Mouse (Mus musculus): ENCODE data around the gene Cinp.
A peak's percentile ranks its signal among the peaks of the same experiment; 100 is the strongest.
"Not testable (repeated sequence)": the region's sequence is repeated elsewhere in the genome, so short reads cannot be mapped to it uniquely, and the experiment has no call there.

The Cinp gene

DNA sequence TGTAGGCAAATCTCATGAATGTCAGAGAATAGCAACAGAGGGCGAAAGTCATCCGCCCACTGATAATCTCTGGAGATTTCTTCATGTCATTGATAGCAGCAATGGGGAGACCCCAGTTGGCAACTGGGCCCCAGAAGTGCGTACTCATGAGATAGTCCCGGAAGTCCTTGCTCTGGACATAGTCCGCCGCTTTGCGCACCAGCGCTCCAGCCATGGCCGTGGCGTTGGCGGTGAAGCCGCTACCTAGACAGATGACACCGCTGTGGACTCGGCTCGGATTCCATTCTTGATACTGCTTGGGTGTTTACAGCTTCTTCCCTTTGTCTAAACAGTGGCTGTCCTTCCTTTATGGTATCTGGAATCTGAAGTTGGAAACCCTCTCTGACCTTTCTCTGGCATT lies 30.3 kb downstream of the Cinp start:
- not testable (repeated sequence) for DNase-seq

DNA sequence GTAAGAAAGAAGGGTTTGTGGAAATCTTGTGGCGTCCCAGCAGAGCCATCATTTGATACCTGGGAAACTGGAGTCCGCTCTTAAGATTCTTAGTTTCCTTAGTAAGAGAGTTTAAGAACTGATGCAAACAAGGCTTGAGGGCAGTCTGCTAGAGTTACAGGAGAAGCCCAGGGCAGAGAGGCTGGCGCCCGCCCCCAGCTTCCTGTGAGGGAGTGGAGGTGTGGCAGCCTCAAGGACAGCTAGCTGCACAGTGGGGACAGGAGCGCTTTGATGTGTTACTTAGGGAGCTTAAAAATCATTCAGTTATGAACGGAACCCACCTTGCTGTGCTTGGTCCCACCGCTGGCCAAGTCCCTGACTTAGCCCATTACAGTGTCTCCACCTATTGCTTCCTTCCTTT lies 31.7 kb downstream of the Cinp start:
- DNase-seq: no peak

- DNase-seq: peak; percentile 9
These were observed 33.9 kb downstream of the Cinp start for GRCm38 (mm10) chr12:110854786-110855737.

DNA sequence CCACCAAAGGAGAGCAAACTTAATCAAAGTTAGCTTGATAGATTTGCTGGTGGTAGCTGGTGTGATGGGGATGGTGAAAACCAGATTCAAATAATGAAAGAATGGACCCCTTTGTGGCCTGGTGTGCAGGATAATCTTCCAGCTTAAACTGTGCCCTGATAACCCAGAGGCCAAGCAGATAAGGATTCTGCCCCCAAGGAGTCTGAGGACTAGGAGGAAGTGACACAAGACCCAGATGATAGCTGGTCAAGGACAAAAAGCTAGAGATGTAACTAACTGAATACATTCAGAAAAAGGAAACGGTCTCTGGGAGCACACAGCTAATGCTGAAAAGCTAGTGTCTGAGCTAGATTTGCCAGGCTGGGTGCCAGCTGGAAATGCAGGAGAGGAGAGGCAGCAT lies 37.0 kb downstream of the Cinp start:
- peak; percentile 14 for DNase-seq

GRCm38 (mm10) chr12:110851414-110851813 lies 37.5 kb downstream of the Cinp start:
- DNase-seq: peak; percentile 34

- no peak for DNase-seq
These were observed 38.1 kb downstream of the Cinp start for GRCm38 (mm10) chr12:110850929-110851256.

DNA sequence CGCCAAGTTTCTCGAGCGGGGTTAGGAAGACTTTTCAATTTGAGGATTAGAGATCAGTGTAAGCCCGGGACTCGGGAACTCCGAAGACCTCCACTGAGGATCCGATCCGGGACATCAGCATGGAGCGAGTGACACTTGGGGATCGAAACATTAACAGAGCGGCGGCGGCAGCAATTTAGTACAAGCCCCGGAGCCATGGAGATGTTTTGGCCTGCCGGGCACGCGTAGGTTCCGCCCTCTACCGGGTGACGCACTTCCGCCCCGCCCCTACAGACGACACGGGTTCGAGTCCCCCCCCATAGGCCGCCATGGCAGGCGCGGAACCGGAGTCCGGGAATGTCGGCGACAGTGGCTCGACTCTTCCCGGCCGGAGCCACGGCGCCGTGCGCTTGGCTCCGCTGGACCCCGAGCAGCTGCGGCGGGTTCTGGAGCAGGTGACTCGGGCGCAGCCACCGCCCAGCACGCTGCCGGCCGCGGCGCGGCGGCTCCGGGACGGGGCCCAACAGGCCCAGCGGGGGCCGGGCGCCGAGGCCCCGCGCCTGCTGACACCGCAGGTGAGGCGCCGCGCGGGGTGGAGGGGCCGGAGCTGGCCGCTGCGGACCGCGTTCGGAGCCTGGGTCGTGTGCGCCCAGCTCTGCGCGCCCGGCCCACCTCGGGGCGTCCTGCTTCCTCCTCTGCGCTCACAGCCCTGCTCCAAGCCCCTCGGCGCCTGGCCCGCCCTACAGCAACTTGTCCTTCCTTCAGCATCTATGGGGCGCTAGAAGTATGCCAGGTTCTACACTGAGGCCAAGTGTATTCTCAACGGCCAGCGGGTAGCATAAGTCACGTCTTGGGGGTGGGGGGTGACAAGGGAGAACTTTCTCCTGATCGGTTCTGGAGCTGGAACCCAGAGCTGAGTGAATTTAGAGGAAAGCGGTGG lies 38.7 kb downstream of the Cinp start, which contains the start of gene Zfp839:
Zfp839 (plus strand) TSS at position 244 of the 919 bp plus-strand sequence.
- peak; percentile 87 for DNase-seq

DNA sequence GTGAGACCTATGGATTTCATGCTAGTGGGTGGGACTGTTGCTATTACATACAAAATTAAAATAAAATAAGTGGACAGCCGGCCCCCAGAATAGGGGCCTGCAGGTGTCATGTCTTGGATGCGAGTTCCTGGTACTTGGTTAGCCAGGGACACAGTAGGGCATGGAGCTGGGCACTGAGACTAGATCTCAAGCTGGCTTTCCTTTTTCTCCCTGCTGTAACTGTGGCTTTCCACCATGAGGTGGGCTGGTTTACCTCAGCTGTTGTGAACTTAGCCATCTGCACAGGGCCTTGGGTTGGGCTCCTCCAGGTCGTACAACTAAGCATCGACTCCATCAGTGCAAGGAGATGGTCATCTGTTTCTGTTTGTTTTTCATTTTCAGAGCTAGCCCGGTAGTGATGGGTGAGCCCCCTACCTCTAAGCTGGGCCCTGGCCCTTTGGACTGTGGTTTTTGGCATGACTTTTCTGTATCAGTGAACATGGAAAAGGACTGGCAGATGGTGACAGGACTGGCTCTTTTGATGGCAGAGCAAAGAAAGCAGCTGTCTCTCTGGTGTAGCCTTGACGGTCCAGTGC lies 42.7 kb downstream of the Cinp start:
- DNase-seq: no peak

GRCm38 (mm10) chr12:110845131-110845880 lies 43.6 kb downstream of the Cinp start:
- DNase-seq: peak; percentile 89

DNA sequence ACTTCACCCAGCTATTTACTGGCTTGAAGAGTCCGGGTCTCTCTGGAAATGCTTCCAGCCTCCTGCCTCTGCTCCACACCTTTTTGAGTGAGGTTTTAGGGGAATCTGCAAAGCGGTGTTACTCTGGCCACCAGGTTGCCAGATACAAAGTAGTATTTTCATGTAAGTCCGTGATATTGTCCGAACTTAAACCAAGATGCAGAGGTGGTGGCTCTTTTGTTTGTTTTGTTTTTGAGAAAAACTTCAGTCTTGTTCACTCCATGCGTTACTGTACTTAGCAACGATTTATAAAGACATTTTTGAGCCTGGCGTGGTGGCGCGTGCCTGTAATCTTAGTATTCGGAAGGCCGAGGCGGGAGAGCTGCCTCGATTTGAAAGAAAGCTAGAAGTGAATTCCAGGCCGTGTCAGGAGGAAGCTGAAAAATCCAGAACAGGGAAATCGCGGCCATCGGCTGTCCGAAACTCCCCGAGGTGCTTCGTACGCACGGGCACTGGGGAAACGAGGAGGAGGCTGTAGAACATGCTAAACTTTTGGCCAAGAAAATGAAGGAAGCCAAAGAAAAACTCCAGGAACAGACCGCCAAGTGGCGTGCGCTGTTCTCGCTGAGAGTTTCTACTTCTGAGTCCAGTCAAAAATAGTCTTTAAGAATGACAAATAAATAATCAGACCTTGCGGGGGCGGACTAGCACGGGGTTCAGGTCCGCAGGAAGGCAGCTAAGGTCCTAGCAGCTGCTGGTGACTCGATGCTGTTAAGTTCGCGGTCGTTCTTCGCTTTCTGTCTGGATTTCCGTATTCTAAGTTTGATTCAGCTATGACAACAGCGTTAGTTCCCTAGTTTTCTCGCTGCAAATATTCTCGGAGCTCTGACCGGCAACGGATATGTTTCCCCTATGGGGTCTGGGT lies 44.5 kb downstream of the Cinp start:
- peak; percentile 49 for DNase-seq

- DNase-seq: peak; percentile 88
These were observed 45.5 kb downstream of the Cinp start for GRCm38 (mm10) chr12:110843194-110844048.

DNA sequence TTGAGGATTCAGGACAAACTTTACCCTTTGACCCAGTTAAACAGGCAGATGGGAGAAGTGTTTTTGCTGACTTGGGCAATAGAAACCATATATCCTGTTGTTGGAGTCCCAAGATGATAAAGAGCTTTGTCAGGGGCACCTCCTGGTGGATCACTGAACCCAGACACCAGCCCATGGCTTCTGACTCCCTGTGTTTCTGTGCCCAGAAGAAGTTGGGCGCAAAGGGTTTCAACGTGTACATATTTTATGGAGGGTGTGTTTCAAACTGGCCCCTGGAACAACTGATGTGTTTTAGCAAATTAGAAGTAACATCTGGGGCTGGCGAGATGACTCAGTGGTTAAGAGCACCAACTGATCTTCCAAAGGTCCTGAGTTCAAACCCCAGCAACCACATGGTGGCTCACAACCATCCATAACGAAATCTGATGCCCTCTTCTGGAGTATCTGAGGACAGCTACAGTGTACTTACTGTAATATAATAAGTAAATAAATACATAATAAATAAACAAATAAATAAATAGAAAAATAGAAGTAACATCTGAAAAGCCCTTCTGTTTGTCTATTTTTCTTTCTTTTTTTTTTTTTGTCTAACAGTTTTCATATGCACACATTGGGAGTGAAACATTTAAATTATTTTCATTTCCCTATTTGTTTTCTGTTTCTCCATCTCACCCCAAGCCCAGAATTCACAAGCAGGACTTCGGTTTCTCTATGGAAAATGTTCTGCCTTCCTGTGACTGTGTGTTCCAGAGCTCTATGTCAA lies 47.0 kb downstream of the Cinp start:
- no peak for DNase-seq

DNA sequence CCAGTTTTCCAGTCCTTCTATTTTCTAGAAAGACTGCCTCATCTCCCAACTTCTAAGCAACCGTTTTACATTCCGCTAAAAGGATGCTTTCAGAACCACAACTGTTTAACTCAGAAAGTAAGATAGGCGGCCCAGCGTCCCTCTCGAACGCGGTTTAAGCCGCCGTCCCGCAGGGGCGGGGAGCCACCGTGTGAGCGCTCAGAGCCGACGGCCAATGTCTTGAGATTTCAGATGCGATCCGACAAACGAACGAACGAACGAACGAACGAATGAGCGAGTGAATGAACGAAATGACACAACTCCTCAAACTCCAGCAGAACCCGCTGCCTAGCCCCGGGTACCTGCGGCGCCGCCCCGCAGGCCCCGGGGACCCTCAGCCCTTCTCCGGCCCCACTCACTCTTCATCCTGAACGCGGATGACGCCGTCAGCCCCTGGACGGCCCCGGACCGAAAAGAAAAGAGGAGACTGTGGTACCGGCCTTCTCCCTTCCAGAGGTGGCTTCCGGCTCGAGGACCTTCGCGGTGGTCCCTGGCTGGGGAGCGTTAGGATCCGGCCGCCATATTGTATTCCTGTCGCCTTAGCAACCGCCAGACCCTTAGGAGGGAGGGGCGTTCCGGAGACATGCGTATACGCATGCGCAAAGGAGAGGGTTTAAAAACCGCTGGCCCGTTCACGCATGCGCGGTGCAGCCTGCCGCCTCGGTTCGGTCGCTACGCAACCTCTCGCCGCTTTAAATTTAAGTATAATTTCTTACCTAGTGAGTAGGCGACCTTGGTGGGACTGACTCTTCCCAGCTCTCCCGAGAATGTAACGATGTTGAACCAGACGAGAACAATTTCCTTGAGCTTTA lies 48.4 kb downstream of the Cinp start, which contains the start of gene Mok:
Mok (minus strand) TSS at position 592 of the 851 bp plus-strand sequence.
- DNase-seq: peak; percentile 95

- no peak for DNase-seq
These were observed 51.1 kb downstream of the Cinp start for GRCm38 (mm10) chr12:110837850-110838249.

DNA sequence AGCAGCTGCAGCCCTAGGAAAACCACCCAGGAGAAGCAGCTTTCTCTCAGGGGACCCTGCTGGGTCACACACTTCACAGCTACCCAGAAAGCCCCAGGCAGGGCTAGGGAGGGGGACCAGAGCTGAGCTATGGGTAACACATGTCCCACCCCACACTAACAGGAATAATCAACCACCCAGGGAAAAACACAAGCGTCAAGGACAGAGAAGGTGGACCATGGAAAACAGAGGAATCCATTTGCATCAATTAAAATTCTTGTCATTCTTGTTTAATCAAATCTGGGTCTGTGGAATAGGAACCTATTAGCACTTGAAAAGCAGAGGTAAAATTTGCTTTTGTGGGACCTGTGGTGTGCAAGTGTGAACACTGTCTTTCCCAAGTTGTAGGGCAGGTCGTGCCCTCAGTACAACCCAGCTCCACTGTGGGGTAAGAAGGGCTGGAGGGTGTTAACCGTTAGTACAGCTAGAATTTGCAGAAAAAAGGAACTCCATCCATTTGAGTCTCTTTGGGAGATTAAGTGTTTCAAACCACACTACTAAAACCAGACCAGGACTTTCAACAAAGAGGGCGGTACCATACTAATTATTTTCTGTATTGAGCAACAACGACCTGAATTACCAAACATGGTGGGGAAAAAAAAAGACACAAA lies 51.6 kb downstream of the Cinp start:
- no peak for DNase-seq

DNA sequence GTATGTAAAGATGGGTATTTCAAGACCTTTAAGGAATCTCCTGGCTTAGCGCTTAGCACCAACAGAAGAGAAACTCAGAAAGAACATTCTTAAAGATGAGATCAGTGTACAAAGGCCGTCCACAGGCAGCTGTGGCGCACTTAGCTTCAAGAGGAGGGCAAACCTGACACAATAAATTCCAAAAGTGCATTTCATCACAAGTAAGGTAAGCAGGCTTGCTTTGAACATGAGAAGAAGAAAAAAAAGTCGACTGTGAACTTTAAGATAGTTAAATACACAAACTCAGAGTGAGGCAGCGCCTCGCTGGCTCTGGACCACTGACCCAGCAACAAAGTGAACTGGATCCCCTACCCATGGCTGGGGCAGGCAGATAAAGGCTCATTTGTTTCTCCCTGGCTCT lies 52.2 kb downstream of the Cinp start:
- DNase-seq: no peak

GRCm38 (mm10) chr12:110835182-110835581 lies 53.8 kb downstream of the Cinp start:
- no peak for DNase-seq
